Mouse (Mus musculus) urinary bladder, postnatal 36 days (tissue): ENCODE results near the gene Itga11.
"Not testable (repeated sequence)": the region's sequence is repeated elsewhere in the genome, so short reads cannot be mapped to it uniquely, and the experiment has no call there.

ENCODE experiments used
- DNase-seq, 2 experiments: peaks; one replicate each; pipeline ENCODE4 v3.0.0; 2022; ENCODE audit warnings: low spot score in 2 of 2, mixed read lengths in 1 of 2

Itga11 gene

DNA sequence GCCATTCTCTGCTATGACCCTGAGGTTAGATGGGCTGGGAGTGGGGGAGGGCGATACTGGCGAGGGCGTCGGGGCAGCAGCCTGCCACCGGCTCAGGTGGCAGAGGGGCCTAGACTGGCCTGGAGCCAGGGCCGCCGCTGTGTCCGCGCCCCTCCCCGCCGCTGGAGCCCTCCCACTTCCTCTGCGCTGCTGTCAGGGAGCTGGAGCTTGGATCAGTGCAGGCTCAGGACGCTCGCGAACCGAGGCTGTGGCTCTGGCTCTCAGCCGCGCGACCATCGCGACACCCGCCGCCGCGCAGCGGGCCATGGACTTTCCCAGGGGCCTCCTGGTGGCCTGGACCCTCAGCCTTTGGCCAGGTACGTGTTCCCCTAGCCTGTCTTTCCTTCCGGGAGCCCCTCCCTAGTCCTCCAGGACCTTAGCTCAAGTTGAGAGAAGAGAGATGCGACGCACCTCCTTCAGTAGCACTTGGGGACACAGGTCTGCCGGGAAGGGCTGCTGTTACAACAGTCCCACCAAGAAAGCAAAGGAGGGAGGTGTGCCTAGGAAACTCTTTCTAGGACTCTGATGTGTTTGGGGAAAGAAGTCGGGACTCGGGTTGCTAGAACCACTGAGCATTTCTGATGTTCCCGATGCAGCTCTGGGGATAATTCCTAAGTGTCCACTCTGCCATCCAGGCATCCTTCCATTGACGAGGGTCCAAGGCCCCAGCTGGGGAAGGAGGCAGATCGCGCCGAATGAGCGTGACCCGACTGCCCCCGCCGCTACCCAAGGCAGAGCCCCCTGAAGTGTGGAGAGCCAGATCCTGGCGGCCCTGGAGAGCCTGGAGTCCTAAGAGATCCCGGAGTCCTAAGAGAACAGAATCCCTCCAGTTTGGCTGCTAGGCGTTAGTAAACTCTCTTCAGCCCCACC lies at the start of gene Itga11:
Itga11 (plus strand) TSS at position 186 of the 909 bp plus-strand sequence.
- no peak for DNase-seq

DNA sequence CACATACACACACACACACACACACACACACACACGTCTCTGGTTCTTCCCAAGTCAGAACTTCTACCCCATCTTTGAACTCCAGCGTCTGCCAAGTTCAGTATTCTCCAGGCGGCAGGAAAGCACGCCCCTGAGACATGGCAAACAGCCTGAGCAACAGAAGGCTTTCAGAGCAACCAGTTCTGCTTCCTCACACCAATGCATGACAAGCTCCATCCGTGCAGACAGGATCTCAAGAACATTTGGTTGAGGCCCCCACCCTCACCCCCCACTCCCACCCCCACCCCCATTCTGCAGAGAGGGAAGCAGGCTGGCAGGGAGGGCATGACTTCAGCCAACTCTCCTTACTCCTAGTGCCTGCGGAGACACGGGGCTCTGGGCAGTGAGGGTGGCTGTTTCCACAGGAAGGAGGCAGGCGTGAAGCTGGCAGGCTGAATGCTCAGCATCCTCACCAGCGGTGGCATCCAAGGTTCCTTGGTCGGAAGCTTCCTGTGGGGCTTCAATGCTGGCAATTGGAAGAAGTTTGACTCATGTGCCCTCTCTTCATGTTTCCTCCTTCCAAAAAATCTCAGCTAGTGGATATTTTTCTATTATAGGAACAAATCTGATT lies 46.9 kb upstream of the Itga11 start:
- no peak for DNase-seq

DNA sequence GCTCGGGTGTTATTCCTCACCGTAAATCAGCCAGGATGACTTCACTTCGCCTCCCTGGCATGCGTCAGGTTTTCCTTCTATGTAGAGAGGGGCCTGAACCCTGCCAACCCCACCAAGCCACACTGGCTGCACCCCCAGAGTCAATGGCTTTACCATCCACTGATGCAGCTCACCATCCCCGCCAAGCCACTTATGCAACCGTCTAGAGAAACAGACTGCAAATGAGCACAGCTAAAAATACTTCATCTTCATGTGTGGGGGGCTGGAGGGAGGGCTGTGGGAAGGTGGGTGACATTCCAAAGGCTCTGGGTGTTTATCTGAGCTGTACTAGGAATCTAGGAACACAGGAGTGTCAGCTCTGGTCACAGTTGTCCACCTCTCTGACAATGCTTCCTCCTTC lies 45.2 kb upstream of the Itga11 start:
- DNase-seq: no peak

DNA sequence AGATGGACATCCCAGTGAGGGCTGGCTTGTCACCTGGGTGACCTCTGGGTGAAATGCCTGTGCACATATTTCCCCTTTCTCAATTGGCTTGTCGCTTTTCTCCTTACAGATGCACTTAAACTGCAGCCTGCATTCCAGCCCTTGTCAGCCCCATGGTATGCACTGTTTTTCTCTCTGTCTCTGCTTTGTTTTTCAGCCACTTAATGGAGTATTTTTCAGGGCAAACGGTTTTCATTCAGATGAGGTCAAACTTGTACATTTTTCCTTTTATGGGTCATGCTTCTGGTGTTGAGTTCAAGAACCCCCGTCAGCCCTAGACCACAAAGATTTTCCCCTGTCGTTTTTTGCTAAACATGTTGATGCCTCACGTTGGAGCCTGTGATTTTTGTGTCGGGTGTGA lies 39.6 kb upstream of the Itga11 start:
- no peak for DNase-seq

DNA sequence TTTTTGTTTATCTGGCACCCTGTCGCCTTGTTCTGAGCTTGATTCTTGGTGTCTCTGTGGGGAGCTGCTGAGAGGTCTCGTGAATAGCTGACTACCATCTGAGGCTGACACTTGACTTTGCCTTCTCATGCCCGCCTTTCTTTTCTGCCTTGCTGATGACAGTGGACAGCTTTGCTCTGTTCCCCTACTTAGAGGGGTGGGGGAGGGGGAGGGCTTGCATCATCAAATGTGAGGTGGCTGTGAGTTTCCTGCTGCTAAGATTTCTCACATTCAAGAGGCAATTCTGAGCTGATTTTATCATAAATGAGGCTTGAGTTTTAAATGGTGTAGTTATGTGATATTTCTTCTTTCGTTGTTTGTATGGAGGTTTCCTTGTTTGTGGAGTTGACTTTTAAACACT lies 37.9 kb upstream of the Itga11 start:
- DNase-seq: no peak

DNA sequence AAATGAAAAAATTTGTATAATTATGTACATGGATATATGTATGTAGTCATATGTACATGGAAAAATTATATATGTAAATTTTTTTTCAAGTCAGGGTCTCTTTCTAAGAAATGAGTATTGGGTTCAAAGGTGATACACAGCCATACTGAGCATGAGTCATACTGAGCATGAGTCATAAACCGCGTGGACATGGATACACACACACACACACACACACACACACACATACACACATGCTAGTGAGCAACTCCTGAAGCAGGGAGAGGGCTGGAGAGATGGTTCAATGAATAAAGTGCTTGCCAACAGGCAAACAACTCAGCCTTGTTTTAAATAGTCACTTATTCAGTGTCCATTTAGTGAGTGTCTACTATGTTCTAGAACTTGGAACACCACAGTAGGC lies 37.4 kb upstream of the Itga11 start:
- DNase-seq: no peak

DNA sequence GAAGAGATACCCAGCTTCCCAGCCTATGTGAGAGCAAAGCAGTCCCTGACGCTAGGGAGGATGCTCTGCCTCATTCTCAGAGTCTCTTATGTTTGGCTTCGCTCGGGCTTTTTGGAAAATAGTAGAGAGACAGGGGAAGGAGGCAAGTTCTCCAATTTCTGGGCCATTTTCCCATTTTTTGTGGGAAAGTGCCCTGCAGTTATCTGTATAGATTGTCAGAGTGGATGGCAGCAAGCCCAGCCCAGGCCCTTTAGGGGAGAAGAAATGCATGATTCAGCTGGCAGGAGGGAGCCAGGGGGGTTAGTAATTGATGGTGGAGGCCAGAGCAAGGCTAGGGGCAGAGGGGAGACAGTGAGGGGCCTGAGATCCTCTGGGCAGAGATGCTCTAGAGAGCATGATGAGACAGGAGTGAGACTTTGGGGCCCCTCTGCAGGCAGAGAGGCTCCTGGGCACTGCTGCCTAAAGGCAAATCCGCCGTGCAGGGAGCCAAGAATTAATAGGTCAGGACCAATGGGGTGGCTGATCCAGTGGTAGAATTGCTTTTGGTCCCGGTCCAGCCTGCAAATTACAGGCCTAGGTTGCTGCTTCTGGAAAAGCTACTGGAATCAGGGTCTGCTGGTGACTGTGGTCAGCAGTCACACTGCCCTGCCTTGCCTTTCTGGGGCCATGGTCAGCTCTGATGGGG lies 31.8 kb upstream of the Itga11 start:
- no peak for DNase-seq

DNA sequence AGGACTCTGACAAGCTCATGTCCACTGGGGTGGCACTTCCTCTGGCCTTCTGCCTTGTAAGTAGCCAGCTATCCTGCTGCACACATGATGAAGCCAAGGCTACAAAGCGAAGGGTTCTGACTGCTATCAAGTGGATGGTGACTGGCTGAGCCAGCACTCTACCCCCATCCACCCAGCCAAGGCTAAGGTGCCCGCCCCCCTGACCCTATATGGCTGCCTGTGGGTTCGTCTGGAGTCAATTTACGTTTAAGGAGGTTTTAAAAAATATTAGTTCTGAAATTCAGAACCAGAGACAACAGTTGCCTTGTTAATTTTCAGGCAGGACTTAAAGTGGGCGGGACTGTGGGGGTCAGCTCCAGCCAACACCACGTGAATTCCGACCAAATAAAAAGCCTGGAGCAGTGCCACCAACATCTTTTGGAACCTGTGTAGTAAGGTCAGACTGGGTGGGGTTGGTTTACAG lies 30.9 kb upstream of the Itga11 start:
- no peak for DNase-seq

DNA sequence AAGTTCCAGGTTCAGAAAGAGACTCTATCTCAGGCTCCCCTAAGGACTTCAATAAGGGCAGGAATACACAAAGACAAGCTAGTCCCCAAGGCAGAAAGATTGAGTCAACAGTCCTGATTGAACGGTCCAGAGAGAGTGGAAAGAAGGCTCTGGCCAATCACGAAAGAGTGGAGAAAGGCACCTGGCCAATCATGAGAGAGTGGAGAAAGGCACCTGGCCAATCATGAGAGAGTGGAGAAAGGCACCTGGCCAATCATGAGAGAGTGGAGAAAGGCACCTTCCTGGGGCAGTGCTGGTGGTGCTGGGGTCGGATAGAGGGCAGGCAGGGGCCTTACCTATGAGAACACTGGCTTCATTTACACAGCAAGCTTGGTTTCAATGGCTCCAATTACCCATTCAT lies 28.2 kb upstream of the Itga11 start:
- DNase-seq: no peak

DNA sequence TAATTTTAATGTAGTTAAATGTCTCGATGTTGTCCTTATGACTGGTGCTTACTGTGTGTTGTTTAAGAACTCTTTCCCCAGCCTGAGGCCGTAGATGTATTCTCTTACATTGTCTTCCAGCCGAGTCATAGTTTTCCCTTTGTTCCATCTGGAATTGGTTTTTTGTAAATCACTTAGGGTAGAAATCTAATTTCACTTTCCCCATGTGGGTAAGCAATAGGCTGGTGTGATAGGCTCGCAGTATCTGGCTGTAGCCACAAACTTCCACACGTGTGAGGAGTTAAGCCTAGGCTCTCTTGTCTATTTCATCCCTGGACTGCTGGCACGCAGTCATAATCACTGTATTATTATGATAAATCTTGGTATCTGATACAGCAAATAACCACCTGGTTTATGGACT lies 26.9 kb upstream of the Itga11 start:
- DNase-seq: no peak

DNA sequence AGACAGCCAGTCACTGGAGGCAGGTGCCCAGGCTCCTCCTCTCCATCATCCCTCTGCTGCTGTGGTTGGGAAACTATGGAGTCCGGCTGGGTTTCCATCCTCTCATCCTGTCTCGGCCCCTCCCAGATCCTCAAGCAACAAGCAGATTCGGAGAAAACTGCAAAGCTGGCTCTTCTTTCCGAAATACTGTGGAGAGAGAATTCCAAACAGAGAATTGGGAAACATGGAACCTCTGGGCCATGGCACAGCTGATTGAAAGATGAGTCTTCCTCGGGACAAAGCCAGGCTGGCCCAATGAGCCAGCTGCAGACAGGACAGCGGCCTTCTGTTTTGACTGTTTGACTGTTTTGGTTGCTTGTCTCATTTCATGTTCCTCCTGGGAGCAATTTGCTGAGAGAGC lies 23.3 kb upstream of the Itga11 start:
- peak in 1 of 2 experiments; percentile 28 for DNase-seq

DNA sequence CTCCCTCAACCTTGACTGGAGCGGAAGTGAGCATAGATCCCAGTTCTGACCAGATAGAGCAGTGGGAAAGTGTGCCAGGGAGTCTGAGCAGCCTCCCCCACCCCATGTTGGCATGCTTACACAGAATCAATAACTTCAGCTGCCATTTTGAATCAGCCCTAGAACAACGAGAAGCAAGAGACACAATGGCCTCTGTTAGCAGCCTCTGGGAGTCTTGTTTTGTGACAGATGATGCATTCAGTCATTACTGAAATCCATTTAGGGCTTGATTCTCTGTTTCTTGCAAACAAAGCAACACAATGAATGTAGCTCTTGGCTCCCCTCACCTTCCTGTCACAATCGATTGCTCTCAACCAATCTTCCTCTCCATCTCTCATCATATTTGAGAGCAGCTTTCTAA lies 19.6 kb upstream of the Itga11 start:
- no peak for DNase-seq

DNA sequence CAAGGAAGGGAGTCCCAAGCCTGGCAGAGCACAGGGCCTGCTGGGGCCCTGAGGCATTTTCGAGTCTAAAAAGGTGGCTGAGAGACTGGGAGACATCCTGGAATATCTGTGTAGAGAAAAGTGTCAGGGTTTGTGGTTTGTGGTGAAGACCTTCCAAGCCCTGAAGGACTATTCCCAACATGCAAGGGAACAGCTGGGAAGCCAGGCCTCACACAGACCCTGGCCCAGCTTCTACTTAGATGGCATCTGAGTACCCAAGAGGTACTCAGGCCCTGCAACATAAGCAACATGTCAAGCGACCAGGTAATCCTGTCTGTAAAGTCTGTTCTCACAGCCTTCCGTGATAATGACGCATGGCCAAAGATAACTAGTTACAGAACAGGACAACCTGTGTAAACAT lies 18.6 kb upstream of the Itga11 start:
- no peak for DNase-seq

DNA sequence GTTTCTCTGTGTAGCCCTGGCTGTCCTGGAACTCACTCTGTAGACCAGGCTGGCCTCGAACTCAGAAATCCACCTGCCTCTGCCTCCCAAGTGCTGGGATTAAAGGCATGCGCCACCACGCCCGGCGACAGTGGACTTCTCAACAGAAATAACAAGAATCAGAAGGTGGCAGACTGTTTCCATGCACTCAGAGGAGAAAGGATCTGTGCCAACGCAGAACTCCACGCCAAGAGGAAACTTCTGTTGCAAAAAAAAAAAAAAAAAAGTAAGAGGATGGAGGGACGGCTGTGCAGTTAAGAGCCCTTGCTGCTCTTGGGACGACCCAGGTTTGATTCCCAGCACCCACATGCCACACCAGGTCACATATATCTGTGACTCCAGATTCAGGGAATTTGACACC lies 16.7 kb upstream of the Itga11 start:
- not testable (repeated sequence) for DNase-seq

DNA sequence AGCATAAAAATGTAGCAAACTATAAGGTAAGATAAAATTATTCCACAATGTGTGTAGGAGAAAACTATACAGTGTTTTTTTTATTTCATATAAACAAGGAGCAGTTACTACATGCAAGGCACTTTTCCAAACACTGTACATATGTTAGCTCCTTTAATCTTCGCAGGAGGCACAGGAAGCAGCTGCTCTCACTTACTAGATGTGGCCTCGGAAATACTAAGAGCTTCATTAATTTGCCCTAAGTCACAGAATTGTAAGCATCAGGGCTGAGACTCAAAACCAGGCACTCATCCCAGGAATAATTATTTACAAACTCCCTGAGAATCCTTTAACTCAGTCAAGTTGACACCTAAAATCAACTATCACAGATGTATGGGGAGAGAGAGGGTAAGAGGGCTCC lies 14.2 kb upstream of the Itga11 start:
- no peak for DNase-seq

DNA sequence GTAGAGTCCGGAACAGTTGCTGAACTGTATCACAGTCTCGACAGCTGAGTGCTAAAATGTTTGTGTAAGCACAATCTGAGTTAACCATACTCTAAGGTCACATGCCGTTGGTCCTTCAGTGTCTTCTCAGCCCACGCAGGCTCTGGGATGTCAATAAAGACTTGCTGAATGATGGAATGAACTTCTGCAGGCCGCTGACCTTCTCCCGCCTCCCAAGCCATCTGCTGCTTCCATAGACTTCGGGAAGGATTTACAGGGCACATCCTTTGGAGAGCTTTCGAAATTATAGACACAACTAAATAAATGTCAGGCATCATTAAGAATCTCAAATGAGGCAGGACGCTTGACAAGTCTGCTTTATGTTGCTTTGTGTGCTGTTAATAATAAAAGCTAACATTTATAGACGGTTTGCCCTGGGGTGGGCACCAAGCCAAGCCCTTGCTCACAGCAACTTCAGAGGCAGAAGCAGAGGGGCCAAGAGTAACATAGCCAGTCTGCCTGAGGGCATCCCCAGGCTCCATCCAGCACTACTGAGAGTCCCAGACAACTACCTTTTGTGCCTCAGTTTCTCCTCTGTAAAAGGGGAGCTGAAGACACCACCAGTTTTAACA lies 13.4 kb upstream of the Itga11 start:
- DNase-seq: no peak

DNA sequence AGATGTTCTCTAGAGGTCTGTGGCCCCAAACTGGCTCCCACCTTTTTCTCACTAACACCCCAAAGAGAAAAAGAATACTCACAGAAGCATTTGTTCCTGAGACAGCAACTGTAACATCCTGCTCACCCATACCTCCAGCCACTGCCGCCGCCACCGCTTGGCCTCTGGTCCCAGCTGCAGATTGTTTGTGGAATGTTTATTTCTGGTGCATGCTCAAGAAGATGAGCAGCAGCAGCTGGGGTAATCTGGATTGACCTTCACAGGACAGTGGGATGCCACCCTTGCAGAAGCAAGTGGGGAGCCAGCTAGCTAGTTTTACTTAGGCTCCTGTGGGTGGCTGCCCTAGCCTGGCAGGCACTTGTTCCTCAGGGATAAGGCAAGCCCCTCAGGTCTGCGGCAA lies 11.7 kb upstream of the Itga11 start:
- DNase-seq: no peak

DNA sequence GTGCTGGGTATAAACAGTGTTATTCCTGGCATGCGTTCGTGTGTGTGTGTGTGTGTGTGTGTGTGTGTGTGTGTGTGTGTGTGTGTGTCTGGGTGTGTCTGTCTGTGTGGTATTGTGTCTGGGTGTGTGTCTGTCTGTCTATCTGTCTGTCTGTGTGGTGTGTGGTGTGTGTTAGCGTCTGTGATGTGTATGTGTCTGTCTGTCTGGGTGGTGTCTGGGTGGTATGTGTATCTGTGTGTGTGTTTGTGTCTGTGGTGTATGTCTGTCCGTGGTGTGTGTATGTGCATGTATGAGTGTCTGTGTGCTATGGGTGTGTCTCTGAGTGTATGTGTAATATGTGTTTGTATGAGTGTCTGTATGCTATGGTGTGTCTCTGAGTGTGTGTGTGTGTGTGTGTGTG lies 9.1 kb upstream of the Itga11 start:
- no peak for DNase-seq

DNA sequence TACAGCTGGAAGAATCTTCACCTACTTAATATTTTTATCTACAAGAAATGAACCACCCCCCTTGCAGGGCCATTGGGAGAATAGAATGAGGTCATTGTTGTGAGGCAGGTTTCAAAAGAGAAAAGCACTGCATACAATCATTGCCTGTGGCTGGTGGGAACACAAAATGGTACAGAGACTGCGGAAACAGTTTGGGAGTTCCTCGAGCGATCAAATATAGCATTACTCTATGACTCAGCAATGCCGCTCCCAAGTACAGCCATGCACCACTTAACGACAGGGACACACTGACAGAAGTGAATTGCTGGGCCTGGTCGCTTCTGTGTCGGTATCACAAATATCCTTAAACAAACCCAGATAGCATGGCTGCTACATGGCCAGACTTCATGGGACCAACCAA lies 4.4 kb upstream of the Itga11 start:
- no peak for DNase-seq

DNA sequence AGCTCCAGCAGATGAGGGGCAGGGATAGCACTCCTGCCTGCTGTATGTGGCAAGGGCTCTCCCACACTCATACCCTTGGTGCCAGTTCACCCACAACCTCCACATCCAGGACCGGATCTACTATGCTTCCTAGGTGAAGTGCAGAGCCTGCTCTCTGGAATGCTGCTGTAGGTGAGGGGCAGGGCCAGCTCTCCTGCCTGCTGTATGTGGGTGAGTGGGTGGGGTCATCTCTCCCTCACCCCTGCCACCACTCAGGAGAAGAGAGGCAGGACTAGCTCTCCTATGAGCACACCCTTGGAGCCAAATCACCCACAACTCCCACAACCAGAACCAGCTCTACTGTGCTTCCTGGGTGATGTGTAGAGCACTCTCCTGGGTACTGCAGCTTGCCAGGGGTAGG lies 2.5 kb upstream of the Itga11 start:
- DNase-seq: no peak

DNA sequence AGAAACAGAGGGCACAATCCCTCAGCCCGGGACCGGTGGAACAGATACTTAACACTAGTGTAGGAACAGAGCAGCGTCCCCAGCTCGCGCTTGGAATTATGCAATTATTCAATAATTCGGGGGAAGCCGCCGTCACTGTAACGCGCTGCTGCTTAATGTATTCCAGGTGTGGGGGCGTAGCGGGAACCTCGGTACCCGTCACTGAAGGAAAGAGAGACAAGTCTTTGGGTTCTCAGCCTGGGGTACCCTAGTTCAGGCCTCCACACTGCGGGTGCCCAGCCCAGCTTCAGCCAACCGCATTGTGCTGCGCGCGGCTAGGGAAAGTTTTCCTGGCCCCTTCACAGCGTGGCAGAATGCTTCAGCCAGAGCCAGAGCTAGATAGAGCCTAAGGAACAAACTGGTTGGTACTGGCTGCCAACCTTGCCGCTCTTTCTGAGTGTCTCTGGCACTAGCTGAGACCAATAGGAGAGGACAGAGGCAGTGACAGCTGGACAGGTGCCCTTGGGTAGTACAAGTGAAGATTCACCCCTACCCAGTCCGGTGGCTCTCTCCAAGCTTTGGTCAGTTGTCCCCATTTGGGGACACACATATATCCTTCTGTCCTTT lies 1.0 kb downstream of the Itga11 start:
- DNase-seq: no peak

DNA sequence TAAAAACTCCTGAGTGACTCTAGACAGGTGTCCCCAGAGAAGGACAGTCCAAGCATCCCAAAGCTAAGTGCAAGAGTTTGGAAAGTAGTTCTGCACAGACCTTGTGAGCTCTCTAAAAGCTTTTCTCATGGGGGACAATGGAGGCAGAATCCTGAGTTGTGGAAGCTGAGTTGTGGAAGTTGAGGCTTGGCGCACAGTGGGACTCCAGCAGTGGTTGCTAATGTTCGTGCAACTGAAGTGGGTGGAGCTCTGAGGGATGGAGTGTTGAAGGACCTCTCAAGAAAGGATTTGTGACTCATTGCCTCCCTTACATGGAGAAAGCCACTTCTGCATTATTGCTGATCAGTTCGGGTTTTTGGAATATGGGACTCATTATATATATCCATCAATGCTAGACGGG lies 1.8 kb downstream of the Itga11 start:
- DNase-seq: no peak
